27 mouse cellular contexts compared by ENCODE assay signal in genomic region chr1:136677847-136678325, GRCm38 (mm10).
"Had no signal": no experiment of that assay in that cellular context is flagged by ENCODE, and none has a peak within 500 bp of the region (broad histone marks: within the 10 kb centered on the region; RNA-seq: fewer than 3 reads in every experiment).

No protein-coding gene starts in this region.

- H3K36me3 ChIP-seq: heart, embryonic 13.5 days; heart, embryonic 15.5 days; hindbrain, embryonic 13.5 days; hindbrain, embryonic 15.5 days; kidney, embryonic 15.5 days; limb, embryonic 10.5 days; limb, embryonic 12.5 days; liver, embryonic 13.5 days; liver, embryonic 15.5 days had no signal

- H3K4me3 ChIP-seq: heart, adult 2 months; heart, embryonic 13.5 days; heart, embryonic 15.5 days; hindbrain, embryonic 13.5 days; hindbrain, embryonic 15.5 days; kidney, embryonic 15.5 days; left cerebral cortex, adult 2 months; limb, embryonic 10.5 days; limb, embryonic 12.5 days; liver, embryonic 13.5 days; liver, embryonic 15.5 days had no signal

- ATAC-seq: hindbrain, postnatal 0 days; intestine, embryonic 16.5 days had no signal

- H3K4me2 ChIP-seq: heart, embryonic 11.5 days; heart, embryonic 13.5 days; heart, embryonic 15.5 days; hindbrain, embryonic 13.5 days; hindbrain, embryonic 15.5 days; kidney, embryonic 15.5 days; limb, embryonic 12.5 days; liver, embryonic 11.5 days; liver, embryonic 13.5 days; liver, embryonic 15.5 days had no signal

- H3K27me3 ChIP-seq: heart, embryonic 13.5 days; heart, embryonic 15.5 days; hindbrain, embryonic 15.5 days; kidney, embryonic 15.5 days; limb, embryonic 12.5 days; liver, embryonic 13.5 days; liver, embryonic 15.5 days had no signal

- DNase-seq: gastrocnemius, postnatal 14 days; gastrocnemius, postnatal 36 days; heart, adult 2 months; heart, postnatal 14 days; heart, postnatal 36 days; kidney, adult 11 months; kidney, adult 2 months; kidney, adult 9 months; kidney, postnatal 14 days; kidney, postnatal 36 days; layer of hippocampus, adult 9-11 months; liver; liver, embryonic 13.5 days had no signal

- H3K4me1 ChIP-seq: liver, embryonic 15.5 days had no signal

- H3K9me3 ChIP-seq: heart, embryonic 13.5 days; heart, embryonic 15.5 days; hindbrain, embryonic 13.5 days; hindbrain, embryonic 15.5 days; kidney, embryonic 15.5 days; limb, embryonic 10.5 days; limb, embryonic 12.5 days; liver, embryonic 13.5 days; liver, embryonic 15.5 days had no signal

- H3K9ac ChIP-seq: heart, embryonic 13.5 days; heart, embryonic 15.5 days; hindbrain, embryonic 13.5 days; hindbrain, embryonic 15.5 days; kidney, embryonic 15.5 days; limb, embryonic 12.5 days; liver, embryonic 13.5 days; liver, embryonic 15.5 days had no signal

- H3K27ac ChIP-seq: heart, adult 2 months; heart, embryonic 13.5 days; heart, embryonic 15.5 days; hindbrain, embryonic 13.5 days; hindbrain, embryonic 15.5 days; hindbrain, postnatal 0 days; kidney, embryonic 15.5 days; kidney, postnatal 0 days; left cerebral cortex, adult 2 months; limb, embryonic 10.5 days; limb, embryonic 12.5 days; liver, embryonic 13.5 days; liver, embryonic 15.5 days had no signal
